Mouse (Mus musculus) CH12.LX (cell line): ENCODE measurements around the gene Gnptab.

Experiments used
- POLR2A ChIP-seq: IDR thresholded peaks from 2 replicates; pipeline ENCODE4 v1.6.1; 2011; ENCODE audit warnings: low read depth, mild to moderate bottlenecking, improper control_type of control experiment, low read length
- TCF12 ChIP-seq: IDR thresholded peaks from 2 replicates; pipeline ENCODE4 v1.6.1; 2014; ENCODE audit warnings: low read depth, mild to moderate bottlenecking, inconsistent platforms, low read length, improper control_type of control experiment

DNA sequence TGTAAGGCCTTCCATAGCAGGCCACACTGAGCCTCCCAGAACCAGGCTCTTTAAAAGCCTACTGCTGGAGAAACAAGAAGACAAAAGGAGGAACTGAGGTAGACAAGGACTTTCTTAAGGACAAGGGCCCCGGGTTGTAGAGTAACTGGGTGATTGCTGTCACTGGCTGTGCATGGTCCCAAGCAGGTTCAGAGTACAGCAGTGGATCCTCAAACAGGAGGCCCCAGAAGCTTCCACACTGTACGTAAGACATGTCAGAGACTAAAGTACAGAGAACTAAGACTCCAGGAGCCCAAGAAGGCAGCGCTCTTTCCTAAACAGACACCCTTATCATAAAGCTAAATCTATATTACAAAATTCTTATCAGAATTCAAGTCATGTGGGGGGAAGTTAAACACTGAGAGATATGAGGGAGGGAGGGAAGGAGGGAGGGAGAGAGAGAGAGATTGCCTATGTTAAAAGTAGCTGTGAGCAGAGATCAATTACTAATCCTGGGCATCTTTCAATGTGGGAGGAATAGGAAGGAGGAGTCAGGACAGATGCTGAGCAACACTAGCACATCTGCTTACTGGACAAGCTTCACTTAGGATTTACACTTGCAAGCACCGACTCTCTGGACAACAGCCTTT lies 116.1 kb downstream of the Gnptab start:
- TF ChIP-seq POLR2A (no peak), TCF12 (no peak)
